Mouse (Mus musculus) liver, embryonic 11.5 days (tissue): ENCODE measurements around the gene Psd4. TPM values are rescaled to one million over a fixed set of nuclear protein-coding genes. Genes with fewer than 3 reads are reported as not detected.

Experiments used
- ATAC-seq: fragments of 200-750 bp; cut with Nextera tagmentation; replicated peaks from 2 replicates; pipeline ENCODE4 v1.8.0; 2017; ENCODE audit warnings: moderate number of reproducible peaks, mild to moderate bottlenecking, moderate TSS enrichment, moderate library complexity; ENCODE audit not compliant: low FRiP score
- DNase-seq: peaks from one replicate; pipeline ENCODE4 v3.0.0-alpha.2; 2017; ENCODE audit warnings: low spot score
- H3K27ac ChIP-seq: fragments of 300-500 bp; sonication (generic); 2 replicates; pipeline ENCODE4 v1.5.1; 2014; ENCODE audit warnings: mild to moderate bottlenecking, low read depth, low read length, control low read depth
- H3K27me3 ChIP-seq: fragments of 300-500 bp; sonication (generic); replicated peaks from 2 replicates; pipeline ENCODE4 v1.6.1; 2014; ENCODE audit warnings: low read length, mixed read lengths; ENCODE audit not compliant: control insufficient read depth, insufficient read depth
- H3K36me3 ChIP-seq: fragments of 300-500 bp; sonication (generic); 2 replicates; pipeline ENCODE4 v1.6.1; 2014; ENCODE audit warnings: mild to moderate bottlenecking, low read length, moderate library complexity, mixed read lengths; ENCODE audit not compliant: control insufficient read depth, insufficient read depth
- H3K4me1 ChIP-seq: fragments of 300-500 bp; sonication (generic); replicated peaks from 2 replicates; pipeline ENCODE4 v1.6.1; 2014; ENCODE audit warnings: low read length, mixed read lengths; ENCODE audit not compliant: control insufficient read depth, insufficient read depth
- H3K4me2 ChIP-seq: fragments of 300-500 bp; sonication (generic); 2 replicates; pipeline ENCODE4 v1.6.1; 2014; ENCODE audit warnings: mild to moderate bottlenecking, control low read depth, moderate library complexity
- H3K4me3 ChIP-seq: fragments of 300-500 bp; sonication (generic); 2 replicates; pipeline ENCODE4 v1.5.1; 2014; ENCODE audit warnings: low read depth, low read length, control low read depth
- H3K9ac ChIP-seq: fragments of 300-500 bp; sonication (generic); 2 replicates; pipeline ENCODE4 v1.6.1; 2014; ENCODE audit warnings: low read depth, low read length, control low read depth
- H3K9me3 ChIP-seq: fragments of 300-500 bp; sonication (generic); 2 replicates; pipeline ENCODE4 v1.6.1; 2016; ENCODE audit warnings: low read length, inconsistent platforms, mixed read lengths; ENCODE audit not compliant: control insufficient read depth
- whole genome bisulfite sequencing: fragments of 180-500 bp; shearing (Covaris S2); extraction: QIAGEN DNeasy Blood & Tissue Kit; methylation state at CpG from one replicate; pipeline ENCODE4 v1.1.7; 2014; 5-methylcytosine and 5-hydroxymethylcytosine counted together
- polyA plus RNA-seq: library from polyadenylated mRNA; unstranded; fragments of >200 nt; fragmentation: Nextera tagmentation; extraction: Ambion mirVana; gene quantifications from 2 replicates; pipeline ENCODE4 v1.2.1, GENCODE M21; 2014

Psd4 gene
- polyA plus RNA-seq, 1 experiment from 2014 or later, result 13.1 TPM

- Histone ChIP-seq H3K27me3 (no peaks in the 10 kb centered on the region), H3K36me3 (no peaks in the 10 kb centered on the region), H3K9me3 (no peaks in the 10 kb centered on the region), H3K27ac (no peak overlapping the region), H3K9ac (no peak overlapping the region), H3K4me1 (peaks cover 16% of the 10 kb centered on the region), H3K4me2 (no peak overlapping the region), H3K4me3 (no peak overlapping the region)
- WGBS, result 57% methylated on average over 9 of the region's 9 CpGs
- peak; percentile 28 for DNase-seq
- ATAC-seq, result no peak
Observed at GRCm38 (mm10) chr2:24382456-24383230, 15.3 kb downstream of the Psd4 start.

DNA sequence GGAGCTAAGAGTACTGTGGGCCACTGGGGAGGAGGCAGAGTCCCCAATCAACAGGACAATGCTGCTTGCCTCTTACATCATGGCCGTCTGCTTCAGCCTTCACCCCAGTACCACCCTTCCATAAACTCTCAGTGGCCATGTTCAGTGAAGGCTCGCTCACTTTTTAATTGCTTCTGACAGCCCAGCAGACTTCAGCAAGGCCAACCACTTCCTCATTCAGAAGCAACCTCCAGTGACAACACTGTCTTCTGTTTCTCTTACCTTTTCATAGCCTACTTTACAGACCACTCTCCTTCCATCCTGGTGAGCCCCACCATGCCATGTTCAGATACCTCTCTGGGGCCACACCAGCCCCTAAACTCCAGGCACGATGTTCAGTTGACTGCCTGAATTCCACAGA is 16.3 kb downstream of the Psd4 start:
- H3K27ac ChIP-seq, result no peak overlapping the region
- peak; percentile 2 for DNase-seq

DNA sequence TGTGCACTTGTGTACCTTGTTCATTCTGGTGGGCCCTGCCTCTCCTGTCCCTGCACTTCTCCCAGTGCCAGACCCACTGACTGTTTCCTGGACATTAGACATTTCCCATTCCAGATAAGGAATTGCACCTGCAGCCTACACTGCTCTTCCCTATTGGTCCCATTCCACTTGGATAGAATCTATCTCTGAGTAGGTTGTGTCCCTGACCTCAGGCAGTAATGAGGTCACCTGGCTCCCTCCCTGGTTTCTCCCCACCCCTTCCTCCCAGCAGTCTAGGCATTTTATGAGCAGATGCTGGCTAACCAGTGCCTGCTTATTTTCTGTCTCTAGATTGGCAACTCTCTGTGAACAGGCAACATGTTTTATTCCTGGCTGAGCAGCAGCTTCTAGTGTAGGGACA is 17.0 kb downstream of the Psd4 start:
- ATAC-seq (no peak), DNase-seq (peak; percentile 21)
- Histone ChIP-seq H3K27ac (no peak overlapping the region), H3K36me3 (no peaks in the 10 kb centered on the region), H3K27me3 (no peaks in the 10 kb centered on the region), H3K9me3 (no peaks in the 10 kb centered on the region), H3K4me2 (peak overlapping the region; percentile 68; the same call in 1 of the 2 replicates), H3K4me1 (peaks cover 10% of the 10 kb centered on the region; the same call in 1 of the 2 replicates), H3K9ac (no peak overlapping the region), H3K4me3 (no peak overlapping the region)

More for the DNA sequence above, 16.3 kb downstream of the Psd4 start:
- no peak for ATAC-seq
- H3K9ac ChIP-seq, result no peak overlapping the region
- H3K36me3 ChIP-seq, result no peaks in the 10 kb centered on the region
- H3K27me3 ChIP-seq, result no peaks in the 10 kb centered on the region
- H3K9me3 ChIP-seq, result no peaks in the 10 kb centered on the region
- WGBS, result 56% methylated on average over 3 of the region's 3 CpGs
- peaks cover 12% of the 10 kb centered on the region for H3K4me1 ChIP-seq
- H3K4me3 ChIP-seq, result no peak overlapping the region
- no peak overlapping the region for H3K4me2 ChIP-seq

GRCm38 (mm10) chr2:24385111-24385961 is 18.0 kb downstream of the Psd4 start:
- Histone ChIP-seq H3K4me3 (peak overlapping the region; percentile 53), H3K27ac (peak overlapping the region; percentile 86), H3K36me3 (no peaks in the 10 kb centered on the region), H3K27me3 (no peaks in the 10 kb centered on the region), H3K9me3 (no peaks in the 10 kb centered on the region), H3K4me2 (peak overlapping the region; percentile 68), H3K9ac (peak overlapping the region; percentile 75), H3K4me1 (peaks cover 10% of the 10 kb centered on the region; the same call in 1 of the 2 replicates)
- ATAC-seq, result peak; percentile 95
- peak; percentile 64 for DNase-seq
- WGBS, result 47% methylated on average over 14 of the region's 14 CpGs

GRCm38 (mm10) chr2:24386158-24386963 is 19.0 kb downstream of the Psd4 start:
- DNase-seq (peak; percentile 48), ATAC-seq (peak; percentile 60)
- H3K36me3 ChIP-seq, result no peaks in the 10 kb centered on the region
- H3K9ac ChIP-seq, result peak overlapping the region; percentile 75
- H3K9me3 ChIP-seq, result no peaks in the 10 kb centered on the region
- WGBS, result 48% methylated on average over 21 of the region's 21 CpGs
- H3K4me3 ChIP-seq, result peak overlapping the region; percentile 53
- peak overlapping the region; percentile 68 for H3K4me2 ChIP-seq
- no peaks in the 10 kb centered on the region for H3K27me3 ChIP-seq
- H3K27ac ChIP-seq, result peak overlapping the region; percentile 86
- peaks cover 10% of the 10 kb centered on the region; the same call in 1 of the 2 replicates for H3K4me1 ChIP-seq

- peak overlapping the region; percentile 53 for H3K4me3 ChIP-seq
- no peak for ATAC-seq
- peaks cover 10% of the 10 kb centered on the region; the same call in 1 of the 2 replicates for H3K4me1 ChIP-seq
- peak overlapping the region; percentile 68 for H3K4me2 ChIP-seq
- 53% methylated on average over 2 of the region's 2 CpGs for WGBS
- peak overlapping the region; percentile 75 for H3K9ac ChIP-seq
- H3K27ac ChIP-seq, result peak overlapping the region; percentile 86
- no peak for DNase-seq
- H3K27me3 ChIP-seq, result no peaks in the 10 kb centered on the region
- no peaks in the 10 kb centered on the region for H3K36me3 ChIP-seq
- H3K9me3 ChIP-seq, result no peaks in the 10 kb centered on the region
Observed at GRCm38 (mm10) chr2:24386964-24387320, 19.6 kb downstream of the Psd4 start.

DNA sequence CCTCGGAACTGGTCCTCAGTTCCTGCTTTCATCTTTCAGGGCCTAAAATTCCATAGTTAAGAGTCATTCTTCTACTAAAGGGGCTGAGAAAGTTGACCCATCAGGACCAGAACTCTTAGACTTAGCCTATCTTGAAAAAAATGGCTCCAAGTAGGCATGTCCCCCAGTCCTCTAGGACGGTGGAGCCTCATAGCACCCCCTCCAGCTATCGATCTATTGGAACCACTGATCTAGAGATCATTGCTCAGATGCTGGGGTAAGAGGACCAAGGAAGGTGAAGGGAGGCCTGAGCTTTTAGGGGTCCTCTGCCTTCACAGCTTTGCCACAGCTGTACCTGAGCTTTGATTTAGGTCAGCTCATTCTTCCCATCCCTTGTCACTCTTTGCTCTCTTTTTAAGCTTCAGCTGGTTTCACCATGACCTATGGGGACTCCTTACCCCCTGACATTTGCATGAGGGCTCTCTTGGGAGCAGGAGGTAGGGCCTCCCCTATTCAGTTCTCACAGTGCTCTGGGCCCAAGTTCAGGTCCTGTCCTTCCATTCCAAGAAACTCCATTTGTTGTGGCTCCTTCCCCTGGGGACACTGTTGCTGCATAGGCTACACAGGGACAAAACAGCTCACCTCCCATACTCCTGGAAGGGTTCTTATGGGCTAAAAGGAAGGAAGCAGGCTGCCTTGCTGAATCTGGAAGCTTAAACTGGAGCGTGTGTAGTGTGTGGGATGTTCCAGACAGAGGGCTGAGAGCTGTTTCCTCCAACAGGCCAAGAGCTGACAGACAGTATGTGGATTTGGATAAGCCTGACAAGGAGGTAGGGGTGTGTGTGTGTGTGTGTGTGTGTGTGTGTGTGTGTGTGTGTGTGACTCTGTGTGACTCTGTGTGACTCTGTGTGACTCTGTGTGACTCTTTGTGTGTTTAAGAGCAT is 20.2 kb downstream of the Psd4 start:
- Histone ChIP-seq H3K36me3 (no peaks in the 10 kb centered on the region), H3K4me2 (peak overlapping the region; percentile 68), H3K4me3 (peak overlapping the region; percentile 53), H3K9ac (no peak overlapping the region; the same call in 1 of the 2 replicates), H3K4me1 (peaks cover 10% of the 10 kb centered on the region; the same call in 1 of the 2 replicates), H3K27me3 (no peaks in the 10 kb centered on the region), H3K9me3 (no peaks in the 10 kb centered on the region), H3K27ac (no peak overlapping the region)
- ATAC-seq (no peak), DNase-seq (peak; percentile 27)
- 62% methylated on average over 4 of the region's 4 CpGs for WGBS
